Mouse (Mus musculus) c-Kit-negative CD71-positive TER-119-positive erythroid progenitor cells, embryonic 14.5 days (primary cell): ENCODE data around the gene Xrcc5.

Experiments used
- DNase-seq: peaks from one replicate; pipeline ENCODE4 v3.0.0-alpha.2; 2013; ENCODE audit warnings: low read depth, low spot score

Gene Xrcc5

DNA sequence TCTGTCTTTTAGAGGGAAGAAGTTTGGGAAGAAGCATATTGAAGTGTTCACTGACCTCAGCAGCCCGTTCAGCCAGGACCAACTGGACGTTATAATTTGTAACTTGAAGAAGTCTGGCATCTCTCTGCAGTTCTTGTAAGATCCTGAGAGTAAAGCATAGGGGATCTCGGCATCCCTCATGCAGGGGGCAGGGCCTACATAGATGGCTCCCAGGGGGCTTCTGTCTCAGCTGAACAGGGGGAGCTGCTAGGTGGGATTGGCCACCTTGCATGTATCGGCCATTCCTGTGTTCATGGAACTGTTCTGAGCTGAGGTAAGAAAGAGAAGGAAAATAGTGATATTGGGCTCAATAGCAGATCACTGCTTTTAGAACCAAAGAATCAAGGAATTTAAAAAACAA, 8.2 kb downstream of the Xrcc5 start:
- DNase-seq, result no peak

GRCm38 (mm10) chr1:72316409-72316808, 9.2 kb downstream of the Xrcc5 start:
- no peak for DNase-seq

DNA sequence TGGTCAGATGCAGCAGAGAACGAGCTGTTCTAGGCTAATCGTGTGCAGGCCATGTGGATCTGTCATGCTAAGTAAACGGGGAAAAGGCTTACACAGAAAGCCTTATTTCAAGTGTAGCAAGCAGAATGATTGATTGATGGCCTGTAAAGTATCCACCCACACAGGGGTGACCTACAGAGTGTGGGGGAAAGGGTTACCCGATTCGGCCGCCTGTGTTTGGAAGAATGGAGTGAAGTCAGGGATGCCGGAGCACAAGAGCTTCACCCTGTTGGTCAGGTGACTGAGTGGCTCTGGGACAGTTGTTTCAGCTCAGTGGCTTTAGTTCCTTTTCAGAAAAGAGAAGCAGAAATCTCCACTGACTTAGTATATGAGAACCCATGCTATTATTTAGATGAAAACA, 9.7 kb downstream of the Xrcc5 start:
- no peak for DNase-seq

DNA sequence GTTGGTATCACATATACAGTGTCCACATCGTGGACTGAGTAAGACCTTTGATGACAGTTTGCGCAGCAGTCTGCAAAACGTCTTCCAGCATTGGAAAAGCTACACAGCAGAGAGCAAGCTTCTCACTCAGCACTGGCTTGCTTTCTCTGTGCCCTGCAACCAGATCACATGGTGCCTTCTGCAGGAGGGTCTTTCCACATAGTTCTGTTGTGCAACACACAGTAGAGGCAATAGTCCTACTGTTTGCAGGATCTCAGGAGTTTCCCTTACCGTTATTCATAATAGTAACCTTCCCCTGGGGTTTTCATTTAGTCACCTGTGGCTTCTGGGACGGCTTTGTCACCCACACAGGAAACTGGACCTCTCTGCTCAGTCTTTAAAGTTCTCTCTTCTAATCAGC, 13.5 kb downstream of the Xrcc5 start:
- DNase-seq, result no peak

DNA sequence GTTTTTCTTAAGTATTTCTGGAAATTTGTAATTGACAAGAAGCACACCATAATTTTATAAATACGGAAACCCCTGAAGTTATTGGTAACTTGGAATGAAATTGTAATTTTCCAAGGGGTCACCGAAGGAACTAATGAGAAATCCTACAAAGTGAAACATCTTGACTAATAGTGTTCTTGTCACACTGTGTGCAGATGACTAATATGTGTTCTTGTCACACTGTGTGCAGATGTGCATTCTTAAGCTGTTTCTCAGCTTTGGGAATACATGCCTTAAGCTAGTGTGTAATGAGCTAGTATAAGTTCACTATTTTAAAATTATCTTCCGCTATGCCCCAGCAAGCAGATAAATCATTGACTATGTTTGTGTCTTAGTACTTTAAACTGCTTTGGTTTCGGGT, 16.0 kb downstream of the Xrcc5 start:
- no peak for DNase-seq

DNA sequence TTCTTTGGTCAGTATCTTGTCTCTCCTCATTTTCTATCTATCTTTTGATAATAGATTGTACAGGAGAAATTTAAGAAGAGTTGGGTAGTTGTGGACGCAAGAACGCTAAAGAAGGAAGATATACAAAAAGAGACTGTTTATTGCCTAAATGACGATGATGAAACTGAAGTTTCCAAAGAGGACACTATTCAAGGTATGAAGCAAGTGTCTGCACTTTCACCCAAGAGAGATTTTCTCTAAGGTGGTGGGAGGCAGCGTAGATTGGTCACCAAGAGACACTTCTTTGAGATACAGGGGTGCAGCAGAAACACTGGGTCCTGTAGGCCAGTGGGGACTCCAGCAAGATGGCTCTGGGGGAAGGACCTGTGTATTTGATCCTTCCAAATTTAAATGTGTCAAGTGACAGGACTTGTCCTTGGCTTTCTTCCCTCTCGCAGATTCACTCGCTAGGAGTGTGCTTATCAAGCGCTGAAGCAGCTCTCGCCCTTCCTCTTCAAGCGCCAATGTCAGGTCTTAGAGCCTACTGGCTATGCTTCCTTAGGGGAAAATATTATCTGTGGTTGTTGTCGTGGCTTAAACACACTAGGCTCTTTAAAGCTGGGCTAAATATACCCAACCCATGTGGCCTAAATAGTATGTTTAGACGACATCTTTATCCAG, 19.1 kb downstream of the Xrcc5 start:
- no peak for DNase-seq

DNA sequence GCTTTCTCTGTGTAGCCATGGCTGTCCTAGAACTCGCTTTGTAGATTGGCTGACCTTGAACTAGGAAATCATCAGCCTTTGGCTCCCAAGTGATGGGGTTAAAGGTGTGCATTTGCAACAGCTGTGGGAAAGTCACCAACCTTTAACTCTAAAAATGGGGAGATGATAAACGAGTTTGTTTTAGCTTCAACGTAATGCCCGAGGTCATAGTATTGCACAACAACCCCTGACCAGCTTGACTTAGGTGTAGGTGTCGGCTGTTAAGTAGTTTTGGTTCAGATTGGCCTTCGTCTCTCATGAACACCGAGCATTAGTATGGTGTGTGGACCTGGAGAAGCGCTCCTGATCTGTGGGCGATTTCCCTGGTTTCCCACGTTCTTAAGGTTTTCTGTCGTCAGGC, 27.6 kb downstream of the Xrcc5 start:
- no peak for DNase-seq

DNA sequence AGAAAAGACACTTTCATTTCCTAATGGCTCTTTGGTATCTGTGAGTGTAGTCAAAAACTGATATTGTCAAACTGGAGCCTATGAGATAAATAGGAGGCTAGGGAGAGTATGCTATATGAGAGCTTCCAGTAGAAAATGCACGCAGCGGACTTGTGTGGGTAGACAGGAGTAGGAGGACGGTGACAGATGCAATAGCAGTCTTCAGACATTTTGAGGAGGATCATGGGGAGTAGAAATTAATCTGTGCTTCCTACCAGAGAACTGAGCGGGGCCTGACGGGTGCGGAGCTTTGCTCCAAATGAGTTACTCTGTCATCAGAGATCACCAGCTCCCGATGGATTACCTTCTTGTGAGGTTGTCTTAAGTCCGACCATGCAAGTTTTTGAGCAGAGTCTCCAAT, 29.6 kb downstream of the Xrcc5 start:
- DNase-seq, result no peak

- DNase-seq, result no peak
Observed at GRCm38 (mm10) chr1:72338341-72338740, 31.1 kb downstream of the Xrcc5 start.

- DNase-seq, result no peak
Observed at GRCm38 (mm10) chr1:72347873-72348272, 40.7 kb downstream of the Xrcc5 start.

DNA sequence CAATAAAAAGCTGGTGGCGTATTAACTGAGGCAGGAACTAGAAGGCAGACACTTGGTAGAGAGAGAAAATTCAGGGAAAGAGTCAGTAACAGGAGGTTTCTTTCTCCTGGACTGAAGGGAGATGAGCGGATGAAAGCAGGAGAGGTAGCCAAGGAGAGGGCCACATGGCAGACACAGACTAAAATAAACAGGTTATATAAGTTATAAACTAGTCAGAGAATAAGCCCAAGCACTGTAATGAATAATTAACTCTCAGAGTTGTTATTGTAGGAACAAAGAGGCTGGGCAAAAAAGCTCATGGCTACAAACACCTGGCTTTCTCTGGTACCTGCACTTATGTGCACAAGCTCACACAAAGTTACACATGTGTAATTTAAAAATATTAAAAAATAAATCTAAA, 47.6 kb downstream of the Xrcc5 start:
- DNase-seq, result no peak

DNA sequence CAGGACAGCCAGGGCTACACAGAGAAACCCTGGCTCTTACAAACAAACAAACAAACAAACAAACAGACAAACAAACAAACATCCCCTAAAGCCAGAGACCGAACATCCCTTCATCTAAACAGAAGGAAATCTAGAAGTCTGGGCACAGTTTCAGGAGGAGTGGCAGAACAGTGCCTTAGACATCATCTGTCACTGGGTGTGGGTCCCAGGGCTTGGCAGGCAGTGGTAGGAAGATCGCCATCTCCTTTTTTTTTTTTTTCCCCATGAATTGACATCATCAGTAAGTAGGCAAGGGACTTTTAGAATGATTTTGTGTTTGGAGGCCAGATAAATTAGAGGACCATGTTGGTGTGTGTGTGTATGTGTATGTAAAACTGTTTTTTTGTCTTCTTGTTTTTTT, 51.0 kb downstream of the Xrcc5 start:
- no peak for DNase-seq

DNA sequence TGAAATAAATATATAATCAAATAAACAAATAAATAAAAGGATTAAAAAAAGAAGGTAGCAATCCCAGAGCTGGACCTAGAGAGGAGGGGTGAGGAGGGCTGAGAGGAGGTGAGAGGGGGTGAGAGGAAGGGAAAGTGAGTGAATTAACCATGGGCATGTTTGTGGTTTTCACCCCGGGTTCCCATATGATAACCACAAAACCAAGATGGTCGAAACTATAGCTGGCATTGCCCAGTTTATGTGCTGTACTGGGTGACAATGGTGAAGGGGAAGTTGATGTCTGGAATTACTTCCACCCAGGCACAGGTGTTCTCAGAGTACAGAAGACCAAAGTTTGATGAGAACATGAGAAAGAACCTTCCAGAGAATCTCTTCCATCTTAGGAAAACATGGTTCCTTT, 52.2 kb downstream of the Xrcc5 start:
- DNase-seq, result no peak

DNA sequence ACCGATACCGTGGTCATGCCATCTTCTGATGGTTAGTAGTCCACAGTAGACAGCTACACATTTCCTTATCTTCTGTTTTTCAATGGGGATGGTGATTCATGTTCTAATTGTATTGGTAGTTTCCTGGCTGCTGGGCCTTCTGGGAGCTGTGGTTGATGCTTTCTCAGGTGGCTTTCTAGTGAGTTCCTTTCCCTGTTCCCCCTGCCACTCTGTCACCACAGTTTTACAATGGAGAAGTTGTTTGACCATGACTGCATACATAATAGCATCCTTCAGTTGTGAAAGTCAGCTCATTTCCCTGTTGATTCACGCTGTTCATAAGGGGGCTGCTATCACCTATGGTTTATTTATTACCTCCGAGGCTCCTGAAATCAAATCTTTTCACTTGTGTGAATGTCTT, 53.6 kb downstream of the Xrcc5 start:
- no peak for DNase-seq

GRCm38 (mm10) chr1:72364661-72365060, 57.4 kb downstream of the Xrcc5 start:
- DNase-seq, result no peak

DNA sequence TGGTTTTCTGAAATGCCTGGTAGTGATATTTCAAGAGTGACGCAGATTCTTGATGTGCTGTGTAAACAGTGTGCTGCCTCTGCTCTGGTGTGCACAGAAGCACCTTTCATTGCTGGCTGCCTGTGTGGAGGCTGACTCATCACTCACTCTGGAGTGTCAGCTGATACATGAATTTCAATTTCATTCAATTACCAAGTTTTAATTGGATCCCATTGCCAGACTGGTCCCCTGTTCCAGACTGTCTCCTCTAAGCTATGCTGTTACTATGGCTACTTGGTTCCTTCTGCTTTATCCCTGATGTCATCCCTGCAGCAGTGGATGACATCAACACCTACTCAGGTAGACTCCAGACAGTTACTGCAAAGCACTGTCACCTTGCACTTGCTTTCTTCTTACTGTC, 65.3 kb downstream of the Xrcc5 start:
- DNase-seq, result no peak

- DNase-seq, result no peak
Observed at GRCm38 (mm10) chr1:72372913-72373312, 65.7 kb downstream of the Xrcc5 start.

- DNase-seq, result no peak
Observed at GRCm38 (mm10) chr1:72373648-72374047, 66.4 kb downstream of the Xrcc5 start.

DNA sequence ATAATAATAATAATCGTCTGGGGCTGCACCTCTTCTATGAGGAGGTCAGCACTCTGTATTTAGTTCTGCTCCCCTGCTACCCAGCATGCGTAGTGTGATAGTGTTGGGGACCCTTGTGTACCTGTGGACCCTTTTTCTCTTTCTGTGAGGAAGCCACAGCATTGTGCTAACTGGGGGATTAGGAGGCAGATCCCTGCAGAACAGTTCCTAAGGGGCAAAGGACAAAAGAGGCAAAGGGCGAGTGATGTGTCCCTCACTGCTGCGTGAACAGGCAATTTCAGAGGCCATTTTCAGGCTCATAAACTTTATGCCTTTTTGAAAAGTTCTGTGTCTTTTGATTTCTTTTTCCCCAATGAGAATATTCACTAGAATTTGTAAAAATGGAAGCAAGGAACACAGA, 66.8 kb downstream of the Xrcc5 start:
- DNase-seq, result no peak

- DNase-seq, result no peak
Observed at GRCm38 (mm10) chr1:72378151-72378550, 70.9 kb downstream of the Xrcc5 start.

- DNase-seq, result no peak
Observed at GRCm38 (mm10) chr1:72379752-72380353, 72.6 kb downstream of the Xrcc5 start.

DNA sequence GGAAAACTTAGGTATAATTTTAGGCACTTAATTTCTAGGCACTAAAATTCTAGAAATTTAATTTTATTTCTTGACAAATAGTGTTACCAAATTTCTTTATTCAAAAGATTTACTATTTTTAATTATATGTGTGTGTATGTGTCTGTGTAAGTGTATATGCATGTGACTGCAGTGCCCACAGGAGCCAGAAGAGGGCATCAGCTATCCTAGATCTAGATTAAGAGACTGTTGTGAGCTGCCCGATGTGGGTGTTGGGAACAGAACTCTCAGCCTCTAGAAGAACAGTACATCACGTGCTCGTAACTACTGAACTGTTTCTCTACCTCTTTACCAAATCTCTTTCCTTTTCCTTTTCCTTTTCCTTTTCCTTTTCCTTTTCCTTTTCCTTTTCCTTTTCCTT, 73.3 kb downstream of the Xrcc5 start:
- DNase-seq, result no peak

DNA sequence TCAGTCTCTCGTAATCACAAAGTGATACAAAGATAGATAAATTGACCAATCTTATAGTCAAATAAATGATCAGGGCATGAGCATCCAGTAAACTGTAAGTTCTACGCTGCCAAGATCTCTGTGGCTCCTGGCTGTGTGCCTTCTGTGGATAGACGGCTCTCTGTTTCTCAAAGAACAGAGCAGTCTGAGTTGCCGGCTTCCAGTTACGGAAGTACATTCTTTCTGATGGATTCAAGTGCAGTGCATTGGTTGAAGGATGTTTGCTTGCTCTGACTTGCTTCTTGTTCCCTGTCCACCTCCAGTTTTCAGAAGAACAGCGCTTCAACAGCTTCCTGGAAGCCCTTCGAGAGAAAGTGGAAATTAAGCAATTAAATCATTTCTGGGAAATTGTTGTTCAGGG, 75.8 kb downstream of the Xrcc5 start:
- DNase-seq, result no peak

- no peak for DNase-seq
Observed at GRCm38 (mm10) chr1:72383651-72384050, 76.4 kb downstream of the Xrcc5 start.
